Mouse (Mus musculus): ENCODE measurements around the gene Aptx.

Aptx gene

GRCm38 (mm10) chr4:40666237-40667012 lies 36.6 kb downstream of the Aptx start:
- no peak for DNase-seq (ENCODE audit: low spot score)

GRCm38 (mm10) chr4:40651055-40651454 lies 51.9 kb downstream of the Aptx start:
- no peak for DNase-seq (ENCODE audit: low spot score)

DNA sequence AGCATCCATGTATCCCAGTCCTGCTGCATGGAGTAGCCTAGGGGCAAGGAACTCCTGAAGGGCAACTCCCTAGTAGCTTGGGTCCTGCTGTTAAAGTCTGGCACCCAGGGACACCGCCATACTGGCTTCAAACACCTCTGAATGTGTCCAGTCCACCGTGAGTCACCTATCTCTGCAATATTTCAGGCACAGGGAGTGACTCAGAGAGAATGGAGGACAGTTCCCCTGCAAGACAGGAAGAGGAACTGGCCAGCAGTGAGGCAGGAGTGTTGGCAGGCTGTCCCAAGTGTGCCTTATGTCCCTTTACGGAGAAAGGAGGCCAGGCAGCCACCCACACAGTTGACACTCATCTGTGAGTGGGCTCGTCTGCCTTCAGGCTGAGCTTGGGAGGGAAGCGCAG lies 53.9 kb downstream of the Aptx start:
- no peak for DNase-seq (ENCODE audit: low spot score)

DNA sequence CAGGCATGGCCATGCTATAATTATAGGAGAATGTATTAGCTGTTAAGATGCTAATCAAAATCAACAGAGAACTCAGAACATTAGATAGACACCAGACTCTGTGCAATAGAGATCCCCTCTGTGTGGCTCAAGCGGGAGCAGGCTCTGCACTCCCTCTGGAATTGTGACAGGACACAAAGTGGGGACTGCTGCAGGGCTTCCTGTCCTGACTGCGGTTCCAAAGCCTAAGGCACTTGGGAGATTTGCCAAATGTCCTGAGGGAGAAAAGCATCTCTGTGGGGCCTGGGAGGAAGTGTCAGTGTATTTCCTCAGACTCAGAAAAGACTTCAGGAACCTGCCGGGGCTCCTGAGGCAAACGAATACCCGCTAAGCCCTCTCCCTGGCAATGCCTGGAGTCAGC lies 59.4 kb downstream of the Aptx start:
- no peak for DNase-seq (ENCODE audit: low spot score)

DNA sequence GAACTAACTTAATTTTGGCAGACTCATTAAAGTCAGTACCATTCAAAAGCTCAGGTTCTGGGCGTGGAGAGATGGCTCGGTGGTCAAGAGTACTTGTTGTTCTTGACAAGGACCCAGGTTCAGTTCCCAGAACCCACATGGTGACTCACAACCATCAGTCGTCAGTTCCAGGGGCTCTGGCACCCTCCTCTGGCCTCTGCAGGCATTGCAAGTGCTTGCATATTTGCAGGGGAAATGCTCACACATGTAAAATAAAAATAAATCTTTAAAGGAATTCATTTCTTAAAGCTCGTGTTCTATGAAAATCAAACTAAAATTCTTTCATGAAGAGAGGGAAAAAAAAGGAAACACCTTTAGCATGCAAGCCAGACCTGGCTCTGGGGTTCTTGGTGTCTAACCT lies 62.0 kb downstream of the Aptx start:
- no peak for DNase-seq (ENCODE audit: low spot score)

All from adipocyte (in vitro differentiated cells).